Mouse (Mus musculus): ENCODE results near the gene Aco1. TPM values are rescaled to one million over a fixed set of nuclear protein-coding genes. Genes with fewer than 3 reads are reported as not detected.
A peak's percentile ranks its signal among the peaks of the same experiment; 100 is the strongest.

Aco1 gene
- polyA plus RNA-seq, 1 experiment from 2014 or later: 28.8 TPM

DNA sequence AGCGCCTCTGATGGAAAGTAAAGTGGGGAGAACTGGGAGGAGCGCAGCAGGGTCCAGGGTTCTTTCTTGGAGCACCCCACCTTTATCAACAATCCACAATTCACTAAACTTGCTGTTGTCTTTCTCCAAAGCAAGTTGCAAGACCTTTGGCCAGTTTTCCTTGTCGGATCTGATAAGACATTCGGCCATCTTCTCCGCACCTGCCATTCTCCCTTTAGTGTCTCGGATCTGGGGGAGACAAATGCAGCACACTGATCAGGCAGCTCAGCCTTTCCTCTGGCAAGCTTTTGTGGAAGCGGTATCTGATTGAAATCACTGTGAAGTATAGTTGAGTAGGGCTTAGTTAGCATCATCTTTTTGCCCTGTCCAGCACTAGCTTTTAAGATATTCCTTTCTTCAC lies 85.0 kb downstream of the Aco1 start:
- no peak for ATAC-seq (ENCODE audit: insufficient number of reproducible peaks, insufficient read depth, low FRiP score, low read depth)

DNA sequence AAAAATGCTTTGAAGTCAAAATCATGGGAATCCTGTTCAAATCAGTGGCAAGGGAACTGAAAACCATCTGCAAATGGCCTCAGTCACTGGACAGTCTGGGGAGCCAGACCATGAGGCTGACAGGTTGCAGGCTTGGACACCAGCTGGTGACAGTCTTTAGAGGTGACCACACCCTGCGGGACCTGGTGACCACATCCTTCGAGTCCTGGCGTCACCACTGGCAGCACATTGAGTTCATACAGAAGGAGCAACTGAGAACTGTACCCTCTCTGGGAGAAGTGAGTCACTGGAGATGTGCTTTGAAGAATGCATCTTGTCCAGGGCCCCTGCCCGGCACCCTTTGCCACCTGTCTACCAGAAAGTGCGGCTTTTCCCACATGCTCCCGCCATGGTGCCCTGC lies 86.8 kb downstream of the Aco1 start:
- no peak overlapping the region for H3K4me2 ChIP-seq (ENCODE audit: low read length)
- H3K9me3 ChIP-seq (ENCODE audit: control insufficient read depth, low read length): no peaks in the 10 kb centered on the region
- H3K4me3 ChIP-seq (ENCODE audit: control insufficient read depth in 1 of 2, insufficient read depth in 1 of 2, low read depth in 1 of 2, low read length in 2 of 2): no peak overlapping the region
- H3K27me3 ChIP-seq (ENCODE audit: control insufficient read depth, insufficient read depth, low read length): no peaks in the 10 kb centered on the region
- ATAC-seq (ENCODE audit: insufficient number of reproducible peaks, insufficient read depth, low FRiP score, low read depth): no peak
- no peak overlapping the region for H3K27ac ChIP-seq (replicated peaks in 1 of 2; ENCODE audit: control insufficient read depth in 1 of 2, insufficient read depth in 1 of 2, low read depth in 2 of 2, low read length in 2 of 2)
- H3K9ac ChIP-seq (ENCODE audit: low read length): no peak overlapping the region
- H3K4me1 ChIP-seq (ENCODE audit: control insufficient read depth in 2 of 2, insufficient read depth in 2 of 2, low read length in 2 of 2): no peaks in the 10 kb centered on the region
- 85% methylated on average over 6 of the region's 6 CpGs for WGBS
- peaks cover 17% of the 10 kb centered on the region; the same call in 1 of the 2 replicates for H3K36me3 ChIP-seq (ENCODE audit: control insufficient read depth, insufficient read depth, low read length)

More for the DNA sequence above, 85.0 kb downstream of the Aco1 start:
- Histone ChIP-seq H3K4me2 (ENCODE audit: low read length) (no peak overlapping the region), H3K27ac (replicated peaks in 1 of 2; ENCODE audit: control insufficient read depth in 1 of 2, insufficient read depth in 1 of 2, low read depth in 2 of 2, low read length in 2 of 2) (no peak overlapping the region), H3K36me3 (ENCODE audit: control insufficient read depth, insufficient read depth, low read length) (peaks cover 24% of the 10 kb centered on the region; the same call in 1 of the 2 replicates), H3K27me3 (ENCODE audit: control insufficient read depth, insufficient read depth, low read length) (no peaks in the 10 kb centered on the region), H3K9ac (ENCODE audit: low read length) (no peak overlapping the region), H3K9me3 (ENCODE audit: control insufficient read depth, low read length) (no peaks in the 10 kb centered on the region), H3K4me1 (ENCODE audit: control insufficient read depth in 2 of 2, insufficient read depth in 2 of 2, low read length in 2 of 2) (no peaks in the 10 kb centered on the region), H3K4me3 (ENCODE audit: control insufficient read depth in 1 of 2, insufficient read depth in 1 of 2, low read depth in 1 of 2, low read length in 2 of 2) (no peak overlapping the region)
- 82% methylated on average over 7 of the region's 7 CpGs for WGBS

- H3K27me3 ChIP-seq (ENCODE audit: control insufficient read depth, insufficient read depth, low read length): no peaks in the 10 kb centered on the region
- ATAC-seq (ENCODE audit: insufficient number of reproducible peaks, insufficient read depth, low FRiP score, low read depth): no peak
- WGBS: 92% methylated on average over 7 of the region's 7 CpGs
- no peak overlapping the region for H3K27ac ChIP-seq (replicated peaks in 1 of 2; ENCODE audit: control insufficient read depth in 1 of 2, insufficient read depth in 1 of 2, low read depth in 2 of 2, low read length in 2 of 2)
- peaks cover 6% of the 10 kb centered on the region; the same call in 1 of the 2 replicates for H3K36me3 ChIP-seq (ENCODE audit: control insufficient read depth, insufficient read depth, low read length)
- no peaks in the 10 kb centered on the region for H3K4me1 ChIP-seq (ENCODE audit: control insufficient read depth in 2 of 2, insufficient read depth in 2 of 2, low read length in 2 of 2)
- H3K9me3 ChIP-seq (ENCODE audit: control insufficient read depth, low read length): no peaks in the 10 kb centered on the region
- H3K4me2 ChIP-seq (ENCODE audit: low read length): no peak overlapping the region
- H3K4me3 ChIP-seq (ENCODE audit: control insufficient read depth in 1 of 2, insufficient read depth in 1 of 2, low read depth in 1 of 2, low read length in 2 of 2): no peak overlapping the region
- no peak overlapping the region for H3K9ac ChIP-seq (ENCODE audit: low read length)
These were observed 90.3 kb downstream of the Aco1 start for GRCm38 (mm10) chr4:40233062-40233664.

DNA sequence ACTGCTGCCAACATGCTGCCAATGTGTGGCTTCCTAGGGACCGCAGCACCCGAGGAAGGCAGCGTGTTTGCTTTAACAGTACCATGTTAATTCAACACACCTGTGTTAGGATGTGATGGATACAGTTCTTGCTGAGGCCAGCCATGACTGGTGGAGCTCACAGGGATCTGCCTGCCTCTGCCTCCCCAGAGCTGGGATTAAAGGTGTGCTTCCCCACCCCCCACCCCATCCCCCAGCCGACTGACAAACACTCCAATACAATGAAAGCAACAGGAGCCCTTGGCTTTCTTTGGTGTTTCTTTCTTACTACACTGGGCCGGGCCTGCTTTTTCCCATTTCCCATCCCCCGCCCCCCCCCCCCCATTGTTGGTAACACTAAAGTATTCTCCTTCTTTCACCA lies 91.4 kb downstream of the Aco1 start:
- Histone ChIP-seq H3K4me1 (ENCODE audit: control insufficient read depth in 2 of 2, insufficient read depth in 2 of 2, low read length in 2 of 2) (peaks cover 0 to 6% of the 10 kb centered on the region in 2 experiments; a peak in 2 of 4 replicates), H3K27ac (replicated peaks in 1 of 2; ENCODE audit: control insufficient read depth in 1 of 2, insufficient read depth in 1 of 2, low read depth in 2 of 2, low read length in 2 of 2) (no peak overlapping the region), H3K9ac (ENCODE audit: low read length) (no peak overlapping the region), H3K4me3 (ENCODE audit: control insufficient read depth in 1 of 2, insufficient read depth in 1 of 2, low read depth in 1 of 2, low read length in 2 of 2) (no peak overlapping the region), H3K27me3 (ENCODE audit: control insufficient read depth, insufficient read depth, low read length) (no peaks in the 10 kb centered on the region), H3K36me3 (ENCODE audit: control insufficient read depth, insufficient read depth, low read length) (peaks cover 6% of the 10 kb centered on the region; the same call in 1 of the 2 replicates), H3K4me2 (ENCODE audit: low read length) (no peak overlapping the region), H3K9me3 (ENCODE audit: control insufficient read depth, low read length) (no peaks in the 10 kb centered on the region)
- ATAC-seq (ENCODE audit: insufficient number of reproducible peaks, insufficient read depth, low FRiP score, low read depth): no peak
- WGBS: 83% methylated on average over 5 of the region's 6 CpGs

DNA sequence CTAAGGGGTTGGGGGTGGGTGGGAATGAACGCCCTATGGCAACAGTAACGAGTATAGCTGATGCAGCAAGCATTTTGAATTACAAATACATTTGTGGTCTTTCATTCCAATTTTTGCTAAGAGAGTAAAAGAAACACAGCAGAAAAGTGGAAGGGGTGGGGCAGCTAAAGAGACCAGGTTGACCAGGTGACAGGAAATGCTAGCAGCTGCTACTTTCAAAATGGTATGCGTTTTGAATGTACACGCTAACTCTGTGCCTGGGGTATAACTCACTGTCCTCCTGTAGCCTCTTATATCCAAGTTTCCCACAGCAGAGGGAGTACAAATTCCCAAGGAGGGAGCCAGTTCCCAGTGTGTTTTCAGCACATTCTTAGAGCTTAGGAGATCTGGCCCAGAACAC lies 93.9 kb downstream of the Aco1 start:
- Histone ChIP-seq H3K4me3 (ENCODE audit: control insufficient read depth in 1 of 2, insufficient read depth in 1 of 2, low read depth in 1 of 2, low read length in 2 of 2) (no peak overlapping the region), H3K4me2 (ENCODE audit: low read length) (no peak overlapping the region), H3K27ac (replicated peaks in 1 of 2; ENCODE audit: control insufficient read depth in 1 of 2, insufficient read depth in 1 of 2, low read depth in 2 of 2, low read length in 2 of 2) (no peak overlapping the region), H3K4me1 (ENCODE audit: control insufficient read depth in 2 of 2, insufficient read depth in 2 of 2, low read length in 2 of 2) (peaks cover 3 to 6% of the 10 kb centered on the region in 2 experiments; a peak in 3 of 4 replicates), H3K27me3 (ENCODE audit: control insufficient read depth, insufficient read depth, low read length) (no peaks in the 10 kb centered on the region), H3K9me3 (ENCODE audit: control insufficient read depth, low read length) (no peaks in the 10 kb centered on the region), H3K9ac (ENCODE audit: low read length) (no peak overlapping the region), H3K36me3 (ENCODE audit: control insufficient read depth, insufficient read depth, low read length) (peaks cover 6% of the 10 kb centered on the region; the same call in 1 of the 2 replicates)
- no peak for ATAC-seq (ENCODE audit: insufficient number of reproducible peaks, insufficient read depth, low FRiP score, low read depth)
- WGBS: 81% methylated on average over 4 of the region's 4 CpGs

GRCm38 (mm10) chr4:40238483-40239408 lies 95.9 kb downstream of the Aco1 start:
- Histone ChIP-seq H3K9ac (ENCODE audit: low read length) (peak overlapping the region; percentile 79), H3K4me1 (ENCODE audit: control insufficient read depth in 2 of 2, insufficient read depth in 2 of 2, low read length in 2 of 2) (peaks cover 3 to 6% of the 10 kb centered on the region in 2 experiments; a peak in 3 of 4 replicates), H3K36me3 (ENCODE audit: control insufficient read depth, insufficient read depth, low read length) (peaks cover 6% of the 10 kb centered on the region; the same call in 1 of the 2 replicates), H3K27ac (replicated peaks in 1 of 2; ENCODE audit: control insufficient read depth in 1 of 2, insufficient read depth in 1 of 2, low read depth in 2 of 2, low read length in 2 of 2) (peak overlapping the region; percentile 60 to 66), H3K4me2 (ENCODE audit: low read length) (peak overlapping the region; percentile 96), H3K9me3 (ENCODE audit: control insufficient read depth, low read length) (no peaks in the 10 kb centered on the region), H3K4me3 (ENCODE audit: control insufficient read depth in 1 of 2, insufficient read depth in 1 of 2, low read depth in 1 of 2, low read length in 2 of 2) (peak overlapping the region; percentile 74 to 91), H3K27me3 (ENCODE audit: control insufficient read depth, insufficient read depth, low read length) (no peaks in the 10 kb centered on the region)
- peak; percentile 78 for ATAC-seq (ENCODE audit: insufficient number of reproducible peaks, insufficient read depth, low FRiP score, low read depth)
- WGBS: under 1% methylated on average over 17 of the region's 17 CpGs

GRCm38 (mm10) chr4:40239409-40240271 lies 96.8 kb downstream of the Aco1 start, which contains the start of gene Ddx58:
TSS of gene Ddx58 (minus strand) at chr4:40239828.
- Histone ChIP-seq H3K9ac (ENCODE audit: low read length) (peak within 1 kb of the TSS; percentile 79), H3K27me3 (ENCODE audit: control insufficient read depth, insufficient read depth, low read length) (no peaks in the 10 kb centered on the region), H3K4me1 (ENCODE audit: control insufficient read depth in 2 of 2, insufficient read depth in 2 of 2, low read length in 2 of 2) (peaks cover 3 to 6% of the 10 kb centered on the region in 2 experiments; a peak in 3 of 4 replicates), H3K4me2 (ENCODE audit: low read length) (peak within 1 kb of the TSS; percentile 96), H3K36me3 (ENCODE audit: control insufficient read depth, insufficient read depth, low read length) (peaks cover 5% of the 10 kb centered on the region; the same call in 1 of the 2 replicates), H3K4me3 (ENCODE audit: control insufficient read depth in 1 of 2, insufficient read depth in 1 of 2, low read depth in 1 of 2, low read length in 2 of 2) (peak within 1 kb of the TSS; percentile 74 to 91), H3K9me3 (ENCODE audit: control insufficient read depth, low read length) (no peaks in the 10 kb centered on the region), H3K27ac (replicated peaks in 1 of 2; ENCODE audit: control insufficient read depth in 1 of 2, insufficient read depth in 1 of 2, low read depth in 2 of 2, low read length in 2 of 2) (peak within 1 kb of the TSS; percentile 60 to 66)
- WGBS: 3% methylated on average over 34 of the region's 35 CpGs
- ATAC-seq (ENCODE audit: insufficient number of reproducible peaks, insufficient read depth, low FRiP score, low read depth): peak; percentile 27; the same call in 1 of the 2 replicates

Data from heart, embryonic 14.5 days (tissue).